Mouse (Mus musculus) frontal cortex, postnatal 36 days (tissue): ENCODE results near the gene Olfml2b.

Experiments used
- DNase-seq, 2 experiments: peaks; one replicate each; pipeline ENCODE4 v3.0.0; 2022; ENCODE audit warnings: low spot score in 2 of 2

Gene Olfml2b

GRCm38 (mm10) chr1:170644255-170645205 lies at the start of gene Olfml2b:
TSS of gene Olfml2b (plus strand) at chr1:170644532.
- DNase-seq, result peak; percentile 69 to 76

DNA sequence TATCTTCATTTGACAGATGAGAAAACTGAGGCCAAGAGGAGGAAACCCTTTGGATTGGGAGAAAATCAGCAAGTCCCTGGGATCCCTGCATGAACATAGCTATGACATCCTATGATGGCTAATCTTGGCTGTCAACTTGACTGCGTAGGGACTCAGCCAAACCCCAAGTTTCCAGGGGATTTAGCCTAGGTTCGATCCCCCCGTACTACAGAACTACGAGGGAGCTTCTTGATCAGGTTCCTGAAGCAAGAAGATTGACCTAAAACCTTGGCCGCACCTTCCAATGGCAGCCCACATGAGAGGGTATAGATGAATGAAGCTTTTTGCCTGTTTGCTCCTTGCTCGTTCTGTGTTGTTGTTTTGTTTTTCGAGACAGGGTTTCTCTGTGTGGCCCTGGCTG lies 49.8 kb upstream of the Olfml2b start:
- no peak for DNase-seq

DNA sequence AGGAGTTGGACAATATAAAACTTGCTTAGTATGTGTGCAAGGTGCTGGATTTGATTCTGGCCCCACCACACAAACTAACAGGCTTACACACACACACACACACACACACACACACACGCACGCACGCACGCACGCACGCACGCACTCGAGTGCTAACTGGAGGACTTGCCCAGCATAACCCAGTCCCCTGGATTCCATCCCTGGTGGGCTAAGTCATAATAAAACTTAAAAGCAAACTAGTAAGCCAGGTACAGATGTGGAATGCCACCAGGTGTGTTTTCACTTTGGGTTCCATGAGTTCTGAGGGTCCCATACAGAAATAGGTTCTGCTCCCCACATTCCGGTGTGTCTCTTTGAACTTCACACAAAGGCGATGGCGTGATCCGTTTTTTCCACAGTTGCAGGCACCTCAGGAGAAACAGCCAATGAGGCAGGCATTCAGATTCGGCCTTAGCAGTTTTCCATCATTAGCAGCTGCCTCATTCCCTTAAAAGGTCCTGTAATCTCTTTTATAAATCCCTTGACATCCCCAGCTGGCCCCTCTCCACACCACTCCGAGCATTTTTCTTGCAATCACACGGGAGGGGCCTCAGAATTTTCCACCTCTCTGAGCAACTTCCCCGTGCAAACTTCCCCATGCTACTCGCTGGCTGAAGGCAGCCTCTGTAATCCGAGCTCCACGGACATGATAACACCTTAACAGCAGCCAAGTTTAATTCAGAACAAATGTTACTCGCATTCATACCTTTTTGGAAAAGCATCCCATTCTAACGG lies 38.9 kb upstream of the Olfml2b start:
- DNase-seq, result no peak

DNA sequence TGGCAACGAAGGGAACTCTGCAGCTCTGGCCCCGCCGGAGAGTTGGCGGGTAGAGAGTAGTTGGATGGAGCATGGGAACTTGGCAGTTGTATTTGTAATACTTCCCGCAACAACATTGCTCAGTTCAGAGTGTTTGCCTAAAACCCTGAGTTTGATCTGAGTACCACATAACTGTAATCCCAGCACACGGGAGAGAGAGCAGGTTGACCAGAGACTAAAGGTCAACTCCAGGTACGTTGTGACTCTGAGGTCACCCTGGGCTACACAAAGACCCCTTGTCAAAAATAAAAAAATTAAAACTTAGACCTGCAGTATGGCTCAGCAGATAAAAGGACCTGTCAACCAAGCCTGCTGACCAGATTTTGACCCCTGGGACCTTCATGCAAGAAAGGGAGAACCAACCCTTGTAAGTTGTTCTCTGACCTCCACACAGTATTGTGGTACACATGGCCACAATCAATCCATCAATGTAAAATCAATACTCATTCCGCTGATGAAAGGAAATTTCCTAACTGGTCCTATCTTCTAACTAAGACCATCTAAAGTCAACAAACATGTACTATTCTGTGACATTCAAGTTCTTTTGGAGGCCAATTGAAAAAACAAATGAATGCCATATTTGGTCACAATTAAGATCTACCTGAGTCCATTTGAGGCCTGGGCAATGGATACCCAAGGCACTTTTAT lies 37.0 kb upstream of the Olfml2b start:
- no peak for DNase-seq

GRCm38 (mm10) chr1:170608461-170609071 lies 35.8 kb upstream of the Olfml2b start:
- DNase-seq, result no peak

DNA sequence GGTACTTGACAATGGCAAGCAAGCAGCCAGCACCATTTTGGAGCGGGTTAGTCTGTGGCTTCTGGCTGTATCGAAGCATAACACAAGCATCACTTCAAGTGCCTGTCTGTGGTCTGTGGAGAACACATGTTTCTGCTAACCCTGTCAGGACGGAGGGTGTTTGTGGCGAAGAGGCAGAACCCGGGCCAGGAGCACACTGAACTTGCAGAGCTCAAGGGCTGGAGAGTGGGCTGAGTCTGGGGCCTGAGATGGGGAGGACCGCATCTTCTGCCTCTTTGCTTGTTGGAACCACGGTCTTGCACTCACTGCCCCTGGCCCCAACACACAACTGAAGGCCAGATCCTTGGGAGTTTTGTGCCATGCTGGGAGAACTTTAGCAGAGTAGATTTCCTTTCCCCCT lies 34.5 kb upstream of the Olfml2b start:
- DNase-seq, result no peak

DNA sequence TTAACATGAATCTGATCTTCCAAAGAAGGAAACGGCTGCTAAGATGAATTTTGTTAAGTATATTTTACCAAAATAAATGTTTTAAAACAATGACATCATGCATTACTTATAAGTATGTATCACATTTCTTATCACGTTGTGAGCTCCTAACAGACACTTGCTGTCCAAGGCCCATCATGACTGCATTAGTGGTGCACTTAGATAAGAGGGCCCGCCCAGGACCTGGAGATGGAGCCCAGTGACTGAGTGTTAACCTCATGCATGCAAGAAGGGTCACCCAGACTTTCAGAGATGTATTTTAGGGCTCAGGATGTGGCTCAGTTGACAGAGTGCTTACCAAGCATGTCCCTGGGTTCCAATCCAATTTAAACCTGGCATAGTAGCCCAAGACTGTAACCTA lies 34.0 kb upstream of the Olfml2b start:
- no peak for DNase-seq

- no peak for DNase-seq
Observed at GRCm38 (mm10) chr1:170610695-170611094, 33.6 kb upstream of the Olfml2b start.

DNA sequence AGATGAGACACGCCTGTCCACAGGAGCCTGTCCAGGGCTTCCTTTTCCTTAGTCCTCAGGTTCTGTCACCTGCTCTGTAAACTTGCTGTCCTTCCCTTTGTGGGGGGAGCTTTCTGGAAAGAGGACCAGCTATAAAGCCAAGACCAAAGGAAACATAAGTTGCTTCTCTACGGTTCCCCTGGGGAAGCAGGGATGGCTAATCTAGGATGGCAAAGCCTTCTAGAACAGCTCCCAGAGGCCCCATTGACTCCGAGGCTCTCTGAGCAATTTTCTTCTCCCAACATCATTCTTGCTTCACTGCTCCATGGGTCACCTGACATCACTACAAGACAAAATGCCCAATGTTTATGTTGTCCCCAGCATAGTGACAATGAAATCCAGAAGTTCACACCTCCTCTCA lies 32.7 kb upstream of the Olfml2b start:
- DNase-seq, result no peak

- peak; percentile 67 to 84 for DNase-seq
Observed at GRCm38 (mm10) chr1:170612968-170613872, 31.1 kb upstream of the Olfml2b start.

DNA sequence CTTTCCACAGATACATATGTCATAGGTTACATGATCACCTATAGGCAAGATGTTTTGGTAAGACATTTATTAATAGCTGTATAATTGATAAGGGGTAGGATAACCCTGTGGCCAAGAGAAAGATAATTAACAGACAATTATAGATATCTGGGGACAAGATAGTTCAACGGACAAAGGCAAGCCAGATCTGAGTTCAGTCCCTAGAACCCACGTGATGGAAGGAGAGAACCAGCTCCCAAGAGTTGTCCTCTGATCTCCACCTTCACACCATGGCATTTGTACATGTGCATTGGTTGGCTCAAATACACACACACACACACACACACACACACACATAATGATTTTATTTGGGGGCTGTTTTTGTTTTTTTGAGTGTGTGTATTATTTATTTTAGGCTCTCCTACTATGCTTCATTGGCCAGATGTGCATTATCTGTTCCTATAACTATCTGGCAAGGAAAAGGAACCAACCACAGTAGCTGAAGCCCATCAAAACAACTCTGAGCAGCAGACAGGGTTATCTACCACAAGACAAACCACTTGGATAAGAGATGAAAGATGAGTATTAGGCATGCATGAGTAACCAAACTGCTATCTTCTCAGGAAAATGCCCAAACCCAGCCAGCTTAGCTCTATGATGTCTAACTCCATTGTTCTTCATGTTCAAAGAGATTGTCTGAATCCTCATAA lies 24.5 kb upstream of the Olfml2b start:
- DNase-seq, result no peak

DNA sequence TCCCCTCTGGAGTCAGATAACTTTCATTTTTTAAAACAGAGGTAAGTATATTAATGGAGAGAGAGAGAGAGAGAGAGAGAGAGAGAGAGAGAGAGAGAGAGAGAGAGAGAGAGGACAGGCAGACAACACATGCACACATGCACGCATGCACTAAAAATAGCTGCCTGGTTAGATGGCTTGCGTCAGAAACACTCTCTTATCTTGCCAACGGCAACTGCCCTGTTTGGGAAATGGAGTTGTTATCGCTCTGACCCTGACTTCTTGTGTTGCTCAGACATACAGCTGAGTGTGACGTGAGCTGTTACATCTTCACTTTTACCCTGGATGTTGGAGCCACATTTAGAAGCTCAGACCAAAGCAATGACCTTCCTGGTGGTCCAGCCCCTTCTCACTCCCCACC lies 21.4 kb upstream of the Olfml2b start:
- no peak for DNase-seq

- DNase-seq, result no peak
Observed at GRCm38 (mm10) chr1:170623432-170623831, 20.9 kb upstream of the Olfml2b start.

DNA sequence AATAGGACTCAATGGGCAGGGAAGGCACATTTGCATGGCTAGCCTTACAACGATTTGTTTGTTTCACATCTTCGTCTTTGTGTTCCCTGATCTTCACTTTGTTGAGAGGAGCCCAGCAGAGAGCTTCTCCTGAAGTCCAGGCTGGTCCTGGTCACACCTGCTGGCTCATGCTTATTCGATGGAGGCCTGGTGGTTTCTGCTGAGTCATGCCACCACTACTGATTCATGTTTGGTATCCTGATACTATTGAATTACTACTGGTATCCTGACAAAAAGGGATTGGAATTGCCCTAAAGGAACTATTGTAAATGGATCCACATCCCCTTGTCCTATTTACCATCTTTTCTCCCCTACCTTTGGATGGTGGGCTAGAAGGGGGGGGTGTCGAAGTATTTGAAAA lies 13.8 kb upstream of the Olfml2b start:
- DNase-seq, result no peak

DNA sequence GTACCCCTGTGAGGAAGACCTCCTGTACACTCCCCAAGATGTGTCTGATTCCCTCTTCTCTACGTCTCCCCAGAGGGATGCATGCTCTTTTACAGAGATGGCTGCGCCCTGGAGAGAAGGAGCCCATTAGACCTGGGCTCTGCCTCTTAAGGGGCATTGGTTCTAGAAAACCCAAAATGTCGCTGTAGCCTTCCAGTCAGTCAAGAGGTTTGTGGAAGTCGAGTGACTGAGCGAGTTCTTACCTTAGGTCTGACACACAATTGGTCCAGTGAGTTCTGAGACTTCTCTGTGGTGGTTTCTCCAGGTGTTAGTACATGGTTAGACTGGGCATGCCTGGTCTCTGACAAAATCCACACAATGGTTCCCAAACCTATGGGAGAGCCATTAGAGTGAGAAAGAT lies 12.8 kb upstream of the Olfml2b start:
- no peak for DNase-seq

GRCm38 (mm10) chr1:170632385-170632784 lies 11.9 kb upstream of the Olfml2b start:
- peak; percentile 72 to 90 for DNase-seq

DNA sequence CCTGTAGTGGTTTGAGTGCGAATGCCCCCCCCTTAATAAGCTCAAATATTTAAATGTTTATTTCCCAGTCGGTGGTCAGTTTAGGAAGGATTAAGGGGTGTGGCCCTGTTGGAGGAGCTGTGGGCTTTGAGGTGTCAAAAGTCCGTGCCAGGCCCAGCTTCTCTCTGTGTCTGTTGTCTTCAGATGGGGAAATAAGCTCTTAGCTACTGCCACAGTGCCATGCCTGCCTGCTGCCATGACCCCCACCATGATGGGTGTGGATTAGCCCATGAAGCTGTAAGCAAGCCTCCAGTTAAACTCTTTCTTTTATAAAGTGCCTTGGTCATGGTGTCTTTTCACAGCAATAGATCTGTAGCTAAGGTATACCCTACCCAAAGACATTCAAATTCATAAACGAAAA lies 11.5 kb upstream of the Olfml2b start:
- DNase-seq, result no peak

GRCm38 (mm10) chr1:170638941-170639340 lies 5.4 kb upstream of the Olfml2b start:
- DNase-seq, result no peak

GRCm38 (mm10) chr1:170645896-170646605 lies 1.7 kb downstream of the Olfml2b start:
- DNase-seq, result no peak
